Mouse (Mus musculus) heart, embryonic 11.5 days (tissue): ENCODE data around the gene Myl7. TPM values are rescaled to one million over a fixed set of nuclear protein-coding genes. Genes with fewer than 3 reads are reported as not detected.
A peak's percentile ranks its signal among the peaks of the same experiment; 100 is the strongest.

Experiments used
- ATAC-seq: fragments of 200-750 bp; cut with Nextera tagmentation; replicated peaks from 2 replicates; pipeline ENCODE4 v1.8.0; 2017; ENCODE audit warnings: moderate library complexity; ENCODE audit not compliant: insufficient number of reproducible peaks, low FRiP score, low TSS enrichment
- H3K27ac ChIP-seq: fragments of 300-500 bp; sonication (generic); 2 replicates; pipeline ENCODE4 v1.5.1; 2014; ENCODE audit warnings: mild to moderate bottlenecking, low read depth, low read length
- H3K27me3 ChIP-seq: fragments of 300-500 bp; sonication (generic); 2 replicates; pipeline ENCODE4 v1.6.1; 2014; ENCODE audit warnings: mild to moderate bottlenecking, low read length, mixed read lengths; ENCODE audit not compliant: control insufficient read depth, insufficient read depth
- H3K36me3 ChIP-seq: fragments of 300-500 bp; sonication (generic); 2 replicates; pipeline ENCODE4 v1.6.1; 2014; ENCODE audit warnings: mild to moderate bottlenecking, low read length, moderate library complexity, mixed read lengths; ENCODE audit not compliant: control insufficient read depth, insufficient read depth
- H3K4me1 ChIP-seq: fragments of 300-500 bp; sonication (generic); 2 replicates; pipeline ENCODE4 v1.6.1; 2014; ENCODE audit warnings: low read length; ENCODE audit not compliant: control insufficient read depth, insufficient read depth
- H3K4me2 ChIP-seq: fragments of 300-500 bp; sonication (generic); 2 replicates; pipeline ENCODE4 v1.6.1; 2014; ENCODE audit warnings: mild to moderate bottlenecking, moderate library complexity
- H3K4me3 ChIP-seq: fragments of 300-500 bp; sonication (generic); 2 replicates; pipeline ENCODE4 v1.5.1; 2014; ENCODE audit warnings: low read depth, low read length
- H3K9ac ChIP-seq: fragments of 300-500 bp; sonication (generic); 2 replicates; pipeline ENCODE4 v1.6.1; 2014; ENCODE audit warnings: mild to moderate bottlenecking, low read depth, low read length, moderate library complexity
- H3K9me3 ChIP-seq: fragments of 300-500 bp; sonication (generic); replicated peaks from 2 replicates; pipeline ENCODE4 v1.6.1; 2016; ENCODE audit warnings: low read length; ENCODE audit not compliant: control insufficient read depth
- WGBS: fragments of 180-500 bp; shearing (Covaris S2); extraction: QIAGEN DNeasy Blood & Tissue Kit; methylation state at CpG from one replicate; pipeline ENCODE4 v1.1.7; 2014; ENCODE audit not compliant: insufficient replicate concordance; 5-methylcytosine and 5-hydroxymethylcytosine counted together
- polyA plus RNA-seq: library from polyadenylated mRNA; unstranded; fragments of >200 nt; fragmentation: Nextera tagmentation; extraction: Ambion mirVana; gene quantifications from 2 replicates; pipeline ENCODE4 v1.2.1, GENCODE M21; 2014

Myl7 gene
- polyA plus RNA-seq, 1 experiment from 2014 or later, result 7,501 TPM

- no peaks in the 10 kb centered on the region for H3K36me3 ChIP-seq
- no peak overlapping the region for H3K27ac ChIP-seq
- H3K9me3 ChIP-seq, result no peaks in the 10 kb centered on the region
- ATAC-seq, result peak; percentile 58; the same call in 1 of the 2 replicates
- 28% methylated on average over 5 of the region's 5 CpGs for WGBS
- H3K27me3 ChIP-seq, result no peaks in the 10 kb centered on the region
- no peak overlapping the region for H3K4me2 ChIP-seq
- no peaks in the 10 kb centered on the region; the same call in 1 of the 2 replicates for H3K4me1 ChIP-seq
- H3K9ac ChIP-seq, result no peak overlapping the region
- no peak overlapping the region for H3K4me3 ChIP-seq
These were observed 14.1 kb upstream of the Myl7 start for GRCm38 (mm10) chr11:5912635-5913034.

GRCm38 (mm10) chr11:5908642-5909041 lies 10.1 kb upstream of the Myl7 start:
- Histone ChIP-seq H3K36me3 (no peaks in the 10 kb centered on the region), H3K9me3 (no peaks in the 10 kb centered on the region), H3K4me1 (no peaks in the 10 kb centered on the region), H3K9ac (no peak overlapping the region), H3K27ac (no peak overlapping the region), H3K4me3 (no peak overlapping the region), H3K4me2 (no peak overlapping the region), H3K27me3 (no peaks in the 10 kb centered on the region)
- ATAC-seq, result no peak
- WGBS, result 64% methylated on average over 4 of the region's 4 CpGs

GRCm38 (mm10) chr11:5907096-5907495 lies 8.5 kb upstream of the Myl7 start:
- H3K27me3 ChIP-seq, result 0 out of 2 replicates have a peak, but pooled peaks cover 4% of the 10 kb centered on the region
- no peaks in the 10 kb centered on the region for H3K36me3 ChIP-seq
- WGBS, result 63% methylated on average over 5 of the region's 5 CpGs
- ATAC-seq, result no peak
- H3K4me1 ChIP-seq, result peaks cover 3% of the 10 kb centered on the region
- H3K4me3 ChIP-seq, result no peak overlapping the region
- H3K4me2 ChIP-seq, result no peak overlapping the region
- H3K27ac ChIP-seq, result no peak overlapping the region
- H3K9ac ChIP-seq, result no peak overlapping the region
- H3K9me3 ChIP-seq, result no peaks in the 10 kb centered on the region

GRCm38 (mm10) chr11:5905778-5906518 lies 7.4 kb upstream of the Myl7 start:
- Histone ChIP-seq H3K27me3 (0 out of 2 replicates have a peak, but pooled peaks cover 6% of the 10 kb centered on the region), H3K4me1 (peaks cover 13% of the 10 kb centered on the region), H3K4me3 (no peak overlapping the region), H3K36me3 (no peaks in the 10 kb centered on the region), H3K9me3 (no peaks in the 10 kb centered on the region), H3K27ac (no peak overlapping the region), H3K9ac (no peak overlapping the region), H3K4me2 (no peak overlapping the region)
- no peak for ATAC-seq
- 80% methylated on average over 10 of the region's 10 CpGs for WGBS

- Histone ChIP-seq H3K36me3 (no peaks in the 10 kb centered on the region), H3K4me2 (no peak overlapping the region), H3K4me1 (peaks cover 19% of the 10 kb centered on the region), H3K4me3 (no peak overlapping the region), H3K9me3 (no peaks in the 10 kb centered on the region), H3K27ac (no peak overlapping the region), H3K27me3 (0 out of 2 replicates have a peak, but pooled peaks cover 6% of the 10 kb centered on the region), H3K9ac (no peak overlapping the region)
- no peak for ATAC-seq
- WGBS, result 82% methylated on average over 6 of the region's 6 CpGs
These were observed 6.3 kb upstream of the Myl7 start for GRCm38 (mm10) chr11:5904871-5905270.

- peaks cover 19% of the 10 kb centered on the region for H3K4me1 ChIP-seq
- ATAC-seq, result no peak
- H3K4me3 ChIP-seq, result no peak overlapping the region
- WGBS, result 84% methylated on average over 19 of the region's 19 CpGs
- H3K36me3 ChIP-seq, result no peaks in the 10 kb centered on the region
- no peaks in the 10 kb centered on the region for H3K9me3 ChIP-seq
- no peak overlapping the region for H3K27ac ChIP-seq
- H3K9ac ChIP-seq, result no peak overlapping the region
- no peak overlapping the region for H3K4me2 ChIP-seq
- 0 out of 2 replicates have a peak, but pooled peaks cover 6% of the 10 kb centered on the region for H3K27me3 ChIP-seq
These were observed 5.8 kb upstream of the Myl7 start for GRCm38 (mm10) chr11:5904357-5904756.

- ATAC-seq, result no peak
- Histone ChIP-seq H3K4me2 (no peak overlapping the region), H3K36me3 (no peaks in the 10 kb centered on the region), H3K9me3 (no peaks in the 10 kb centered on the region), H3K4me3 (no peak overlapping the region), H3K27ac (no peak overlapping the region), H3K27me3 (0 out of 2 replicates have a peak, but pooled peaks cover 6% of the 10 kb centered on the region), H3K4me1 (peaks cover 22% of the 10 kb centered on the region), H3K9ac (no peak overlapping the region)
- 78% methylated on average over 2 of the region's 2 CpGs for WGBS
These were observed 5.3 kb upstream of the Myl7 start for GRCm38 (mm10) chr11:5903844-5904243.

GRCm38 (mm10) chr11:5902390-5902789 lies 3.8 kb upstream of the Myl7 start:
- Histone ChIP-seq H3K4me3 (no peak overlapping the region), H3K27me3 (0 out of 2 replicates have a peak, but pooled peaks cover 6% of the 10 kb centered on the region), H3K27ac (peak overlapping the region; percentile 65; the same call in 1 of the 2 replicates), H3K9ac (peak overlapping the region; percentile 70), H3K36me3 (no peaks in the 10 kb centered on the region), H3K4me1 (peaks cover 33% of the 10 kb centered on the region), H3K4me2 (peak overlapping the region; percentile 69), H3K9me3 (no peaks in the 10 kb centered on the region)
- WGBS, result 19% methylated on average over 6 of the region's 6 CpGs
- ATAC-seq, result no peak

- H3K4me3 ChIP-seq, result peak overlapping the region; percentile 39
- 0 out of 2 replicates have a peak, but pooled peaks cover 6% of the 10 kb centered on the region for H3K27me3 ChIP-seq
- no peak; the same call in 1 of the 2 replicates for ATAC-seq
- H3K4me2 ChIP-seq, result peak overlapping the region; percentile 69
- peaks cover 33% of the 10 kb centered on the region for H3K4me1 ChIP-seq
- H3K9ac ChIP-seq, result peak overlapping the region; percentile 70
- H3K27ac ChIP-seq, result peak overlapping the region; percentile 65
- WGBS, result 4% methylated on average over 32 of the region's 32 CpGs
- H3K9me3 ChIP-seq, result no peaks in the 10 kb centered on the region
- no peaks in the 10 kb centered on the region for H3K36me3 ChIP-seq
These were observed 3.4 kb upstream of the Myl7 start for GRCm38 (mm10) chr11:5901950-5902349.
